Mouse (Mus musculus) heart, embryonic 16.5 days (tissue): ENCODE results near the gene Palld. TPM values are rescaled to one million over a fixed set of nuclear protein-coding genes. Genes with fewer than 3 reads are reported as not detected.

ENCODE experiments used
- ATAC-seq: fragments of 200-750 bp; cut with Nextera tagmentation; replicated peaks from 2 replicates; pipeline ENCODE4 v1.8.0; 2017; ENCODE audit warnings: moderate number of reproducible peaks; ENCODE audit not compliant: insufficient read depth, low FRiP score; ENCODE audit errors: extremely low read depth
- H3K27ac ChIP-seq: fragments of 300-500 bp; sonication (generic); 2 replicates; pipeline ENCODE4 v1.5.1; 2014; ENCODE audit warnings: mild to moderate bottlenecking, low read length, control low read depth, moderate library complexity
- H3K27me3 ChIP-seq: fragments of 300-500 bp; sonication (generic); 2 replicates; pipeline ENCODE4 v1.6.1; 2014; ENCODE audit warnings: low read length, mixed read lengths; ENCODE audit not compliant: control insufficient read depth, insufficient read depth
- H3K36me3 ChIP-seq: fragments of 300-500 bp; sonication (generic); 2 replicates; pipeline ENCODE4 v1.6.1; 2014; ENCODE audit not compliant: control insufficient read depth, insufficient read depth
- H3K4me1 ChIP-seq: fragments of 300-500 bp; sonication (generic); 2 replicates; pipeline ENCODE4 v1.6.1; 2014; ENCODE audit warnings: low read length, mixed read lengths; ENCODE audit not compliant: control insufficient read depth, insufficient read depth
- H3K4me2 ChIP-seq: fragments of 300-500 bp; sonication (generic); 2 replicates; pipeline ENCODE4 v1.6.1; 2014; ENCODE audit warnings: low read depth, mild to moderate bottlenecking, control low read depth, low read length
- H3K4me3 ChIP-seq: fragments of 300-500 bp; sonication (generic); 2 replicates; pipeline ENCODE4 v1.5.1; 2014; ENCODE audit warnings: mild to moderate bottlenecking, control low read depth, low read length
- H3K9ac ChIP-seq: fragments of 300-500 bp; sonication (generic); 2 replicates; pipeline ENCODE4 v1.6.1; 2014; ENCODE audit warnings: low read length, control low read depth
- H3K9me3 ChIP-seq: fragments of 300-500 bp; sonication (generic); replicated peaks from 2 replicates; pipeline ENCODE4 v1.6.1; 2016; ENCODE audit warnings: low read length; ENCODE audit not compliant: control insufficient read depth
- WGBS: fragments of 180-500 bp; shearing (Covaris S2); extraction: QIAGEN DNeasy Blood & Tissue Kit; methylation state at CpG from one replicate; pipeline ENCODE4 v1.1.7; 2014; 5-methylcytosine and 5-hydroxymethylcytosine counted together
- polyA plus RNA-seq: library from polyadenylated mRNA; unstranded; fragments of >200 nt; fragmentation: Nextera tagmentation; extraction: Ambion mirVana; gene quantifications from 2 replicates; pipeline ENCODE4 v1.2.1, GENCODE M21; 2015

Palld gene
- polyA plus RNA-seq, 1 experiment from 2014 or later, result 190 TPM

DNA sequence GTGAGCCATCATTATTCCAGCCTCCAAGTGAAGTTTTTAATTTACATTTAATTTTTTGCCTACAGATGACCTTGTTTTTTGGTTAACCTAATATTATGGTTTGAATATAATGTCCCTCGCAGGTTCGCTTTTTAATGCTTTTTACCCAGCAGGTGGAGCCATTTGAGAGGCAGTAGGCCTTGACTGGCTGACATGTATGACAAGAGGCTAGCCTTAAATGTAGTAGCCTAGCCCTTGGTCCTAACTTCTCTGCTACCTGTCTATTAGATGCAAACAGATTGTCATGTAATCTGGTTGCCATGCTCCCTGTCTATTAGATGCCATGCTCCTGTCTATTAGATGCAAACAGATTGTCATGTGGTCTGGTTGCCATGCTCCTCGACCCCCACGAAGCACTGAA is 424.3 kb downstream of the Palld start:
- H3K9ac ChIP-seq, result no peak overlapping the region
- H3K4me1 ChIP-seq, result no peaks in the 10 kb centered on the region
- no peak overlapping the region for H3K4me2 ChIP-seq
- H3K4me3 ChIP-seq, result no peak overlapping the region
- 90% methylated on average over 4 of the region's 4 CpGs for WGBS
- ATAC-seq, result no peak
- no peaks in the 10 kb centered on the region for H3K27me3 ChIP-seq
- H3K27ac ChIP-seq, result no peak overlapping the region
- H3K36me3 ChIP-seq, result no peaks in the 10 kb centered on the region
- no peaks in the 10 kb centered on the region for H3K9me3 ChIP-seq

DNA sequence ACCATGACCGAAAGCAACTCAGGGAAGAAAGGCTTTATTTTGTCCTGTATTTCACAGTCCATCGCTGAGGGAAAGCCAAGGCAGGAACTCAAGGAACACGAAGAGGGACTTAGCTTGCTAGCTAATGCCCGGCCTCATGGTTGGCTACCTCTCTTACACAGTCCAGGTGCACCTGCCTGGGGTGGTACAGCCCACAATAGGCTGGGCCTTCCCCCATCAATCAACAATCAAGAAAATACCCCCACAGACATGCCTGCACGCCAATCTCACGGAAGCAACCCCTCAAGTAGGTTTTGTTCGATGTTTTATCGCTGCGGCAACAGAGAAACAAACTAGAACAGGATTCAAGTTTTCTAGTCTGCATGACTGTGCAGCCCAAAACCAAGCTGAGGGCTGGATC is 426.3 kb downstream of the Palld start:
- H3K4me1 ChIP-seq, result no peaks in the 10 kb centered on the region
- H3K4me2 ChIP-seq, result no peak overlapping the region
- WGBS, result 80% methylated on average over 9 of the region's 9 CpGs
- no peaks in the 10 kb centered on the region for H3K9me3 ChIP-seq
- no peaks in the 10 kb centered on the region for H3K36me3 ChIP-seq
- ATAC-seq, result no peak
- no peaks in the 10 kb centered on the region for H3K27me3 ChIP-seq
- no peak overlapping the region for H3K9ac ChIP-seq
- H3K4me3 ChIP-seq, result no peak overlapping the region
- H3K27ac ChIP-seq, result no peak overlapping the region

DNA sequence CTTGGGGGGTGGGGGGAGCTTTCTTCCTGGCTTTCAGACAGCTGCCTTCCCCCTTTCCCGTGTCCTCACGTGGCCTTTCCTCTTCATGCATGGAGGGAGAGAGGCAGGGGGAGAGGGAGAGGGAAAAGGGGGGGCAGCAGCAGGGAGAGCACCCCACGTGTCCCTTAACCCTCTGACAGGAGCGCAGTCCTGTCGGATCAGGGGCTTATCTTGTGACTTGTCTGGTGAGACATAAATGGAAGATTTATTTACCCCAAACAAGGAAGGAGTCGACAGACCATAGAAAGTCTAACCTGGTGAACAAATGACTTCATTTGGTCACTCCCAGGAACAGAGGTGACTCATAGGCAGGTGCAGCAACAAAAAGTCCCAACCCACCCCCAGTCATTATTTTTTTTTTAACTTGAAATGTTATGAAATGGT is 427.2 kb downstream of the Palld start:
- no peaks in the 10 kb centered on the region for H3K27me3 ChIP-seq
- H3K36me3 ChIP-seq, result no peaks in the 10 kb centered on the region
- H3K4me2 ChIP-seq, result no peak overlapping the region
- no peak overlapping the region for H3K9ac ChIP-seq
- H3K4me3 ChIP-seq, result no peak overlapping the region
- no peaks in the 10 kb centered on the region for H3K9me3 ChIP-seq
- 52% methylated on average over 6 of the region's 6 CpGs for WGBS
- no peaks in the 10 kb centered on the region for H3K4me1 ChIP-seq
- no peak for ATAC-seq
- no peak overlapping the region for H3K27ac ChIP-seq

DNA sequence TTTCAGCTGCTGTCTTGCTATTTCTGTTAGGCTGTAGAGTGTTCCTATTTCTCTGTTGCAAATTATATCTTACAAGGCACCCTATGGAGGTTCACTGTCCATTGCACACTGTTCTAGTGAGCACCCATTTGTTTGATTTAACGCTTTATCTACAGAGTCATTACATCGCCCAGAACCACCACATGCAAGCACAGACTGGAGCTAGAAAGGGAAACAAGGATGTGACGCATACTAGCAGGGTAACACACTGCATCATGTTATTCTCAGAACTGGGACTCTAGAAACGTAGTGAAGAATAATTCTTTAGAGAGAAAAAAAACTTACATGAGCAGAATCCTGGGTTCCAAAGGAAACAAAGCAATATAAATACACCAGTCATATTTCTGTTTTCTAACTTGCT is 432.3 kb downstream of the Palld start:
- ATAC-seq, result no peak
- no peaks in the 10 kb centered on the region for H3K4me1 ChIP-seq
- H3K4me2 ChIP-seq, result no peak overlapping the region
- no peaks in the 10 kb centered on the region for H3K36me3 ChIP-seq
- WGBS, result 73% methylated on average over 4 of the region's 4 CpGs
- H3K27me3 ChIP-seq, result no peaks in the 10 kb centered on the region
- no peak overlapping the region for H3K27ac ChIP-seq
- H3K9ac ChIP-seq, result no peak overlapping the region
- no peak overlapping the region for H3K4me3 ChIP-seq
- H3K9me3 ChIP-seq, result no peaks in the 10 kb centered on the region

DNA sequence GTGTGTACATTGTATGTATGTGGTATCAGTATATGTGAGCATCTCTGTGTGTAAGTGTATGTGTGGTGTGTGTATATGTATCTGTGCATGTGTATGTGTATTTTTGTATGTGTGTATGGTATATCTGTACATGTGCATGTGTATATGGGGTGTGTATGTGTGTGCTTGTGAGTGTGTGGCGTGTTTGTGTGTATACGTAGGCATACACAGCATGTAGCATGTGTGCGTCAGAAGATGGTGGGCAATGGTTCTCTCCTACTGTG is 435.0 kb downstream of the Palld start:
- H3K36me3 ChIP-seq, result no peaks in the 10 kb centered on the region
- no peak overlapping the region for H3K9ac ChIP-seq
- no peak overlapping the region for H3K27ac ChIP-seq
- H3K4me1 ChIP-seq, result no peaks in the 10 kb centered on the region
- H3K4me3 ChIP-seq, result no peak overlapping the region
- no peak for ATAC-seq
- H3K27me3 ChIP-seq, result no peaks in the 10 kb centered on the region
- whole genome bisulfite sequencing, result 93% methylated on average over 3 of the region's 3 CpGs
- H3K9me3 ChIP-seq, result no peaks in the 10 kb centered on the region
- H3K4me2 ChIP-seq, result no peak overlapping the region

DNA sequence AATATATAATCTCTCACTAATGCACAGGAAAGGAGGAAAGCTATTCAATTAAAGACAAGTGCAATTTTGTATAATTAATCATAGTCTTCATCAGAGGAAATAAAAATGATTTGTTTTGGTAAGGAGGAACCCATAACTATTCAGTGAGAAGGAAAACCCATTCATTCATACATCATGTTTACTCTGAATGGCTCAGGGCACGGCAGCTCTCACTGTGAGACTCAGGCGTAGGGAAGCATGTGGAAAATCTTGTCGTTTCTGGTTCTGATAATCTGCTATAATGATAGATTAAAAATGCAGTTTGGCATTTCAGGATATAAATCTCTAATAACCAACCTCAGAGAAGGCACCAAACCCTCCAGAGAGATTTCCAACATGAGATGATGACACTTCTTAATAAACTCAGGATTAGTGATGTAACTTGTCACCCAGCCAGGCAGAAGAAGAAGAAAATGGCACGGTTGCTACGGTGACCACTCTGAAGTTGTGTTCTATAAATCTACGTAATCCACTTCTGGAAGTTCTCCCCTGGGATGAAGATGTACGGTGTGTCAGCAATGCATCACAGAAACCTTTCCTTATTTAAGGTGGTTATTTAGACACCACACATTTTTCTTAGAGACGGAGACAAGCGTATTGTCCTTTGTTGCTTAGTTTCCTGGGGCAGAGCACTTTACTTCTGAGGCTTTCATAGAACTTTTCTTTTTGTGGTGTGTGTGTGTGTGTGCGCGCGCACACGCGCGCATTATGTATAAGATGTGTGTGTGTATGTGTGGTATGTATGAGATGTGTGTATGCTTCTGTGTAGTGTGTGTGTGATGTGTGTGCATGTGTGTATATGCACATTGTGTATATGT is 435.6 kb downstream of the Palld start:
- ATAC-seq, result no peak
- WGBS, result 87% methylated on average over 15 of the region's 15 CpGs

DNA sequence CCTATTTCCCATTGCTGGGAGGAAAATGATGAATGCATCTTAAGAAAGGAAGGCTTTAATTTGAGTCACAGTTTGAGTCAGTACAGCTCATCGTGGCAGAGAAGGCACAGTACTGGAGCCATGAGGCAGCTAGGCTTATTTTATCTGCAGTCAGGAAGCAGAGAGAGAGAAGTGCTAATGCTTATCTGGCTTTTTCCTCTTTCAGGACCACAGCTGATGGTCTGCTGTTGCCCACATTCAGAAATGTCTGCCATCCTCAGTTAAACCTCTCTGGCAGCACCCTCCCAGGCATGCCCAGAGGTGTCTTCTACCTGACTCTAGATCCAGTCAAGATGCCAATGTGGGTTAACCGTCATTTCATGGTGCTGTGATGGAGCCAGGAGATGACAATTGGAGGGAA is 438.1 kb downstream of the Palld start:
- 68% methylated on average over 2 of the region's 2 CpGs for WGBS
- Histone ChIP-seq H3K36me3 (no peaks in the 10 kb centered on the region), H3K9ac (no peak overlapping the region), H3K27me3 (no peaks in the 10 kb centered on the region), H3K4me2 (no peak overlapping the region), H3K9me3 (no peaks in the 10 kb centered on the region), H3K4me3 (no peak overlapping the region), H3K27ac (no peak overlapping the region), H3K4me1 (no peaks in the 10 kb centered on the region)
- ATAC-seq, result no peak

More for the DNA sequence above, 435.6 kb downstream of the Palld start:
- Histone ChIP-seq H3K9ac (no peak overlapping the region), H3K4me1 (no peaks in the 10 kb centered on the region), H3K27me3 (no peaks in the 10 kb centered on the region), H3K27ac (no peak overlapping the region), H3K36me3 (no peaks in the 10 kb centered on the region), H3K9me3 (no peaks in the 10 kb centered on the region), H3K4me3 (no peak overlapping the region), H3K4me2 (no peak overlapping the region)

DNA sequence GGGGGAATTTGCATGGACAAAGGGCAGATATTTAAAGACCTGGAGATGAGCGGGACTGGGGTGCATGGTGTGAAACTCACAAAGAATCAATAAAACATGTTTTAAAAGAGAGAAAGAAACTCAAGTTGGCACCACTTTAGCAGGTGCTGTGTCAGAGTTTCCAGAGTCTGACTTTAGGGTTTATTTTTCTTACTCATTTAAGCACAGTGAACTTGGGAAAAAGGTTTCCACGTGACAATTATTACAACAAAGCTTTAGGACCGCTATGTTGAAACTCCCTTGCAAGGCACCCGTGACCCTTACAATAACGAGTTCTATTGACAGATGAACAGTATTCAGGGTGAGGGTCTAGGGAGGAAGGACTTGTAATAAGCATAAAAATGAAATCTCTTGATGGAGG is 440.3 kb downstream of the Palld start:
- 73% methylated on average over 5 of the region's 5 CpGs for WGBS
- Histone ChIP-seq H3K4me2 (no peak overlapping the region), H3K27me3 (no peaks in the 10 kb centered on the region), H3K4me3 (no peak overlapping the region), H3K4me1 (no peaks in the 10 kb centered on the region), H3K9me3 (no peaks in the 10 kb centered on the region), H3K27ac (no peak overlapping the region), H3K36me3 (no peaks in the 10 kb centered on the region), H3K9ac (no peak overlapping the region)
- ATAC-seq, result no peak
